Mouse (Mus musculus) monocyte, adult 2 months (primary cell): Measurements from ENCODE around the gene Sgsh.
"Not testable (repeated sequence)": the region's sequence is repeated elsewhere in the genome, so short reads cannot be mapped to it uniquely, and the experiment has no call there.

Source experiments
- DNase-seq, 2 experiments: peaks; one replicate each; pipeline ENCODE4 v3.0.0; 2022; ENCODE audit warnings: low spot score in 2 of 2, low read depth in 1 of 2

Gene Sgsh

DNA sequence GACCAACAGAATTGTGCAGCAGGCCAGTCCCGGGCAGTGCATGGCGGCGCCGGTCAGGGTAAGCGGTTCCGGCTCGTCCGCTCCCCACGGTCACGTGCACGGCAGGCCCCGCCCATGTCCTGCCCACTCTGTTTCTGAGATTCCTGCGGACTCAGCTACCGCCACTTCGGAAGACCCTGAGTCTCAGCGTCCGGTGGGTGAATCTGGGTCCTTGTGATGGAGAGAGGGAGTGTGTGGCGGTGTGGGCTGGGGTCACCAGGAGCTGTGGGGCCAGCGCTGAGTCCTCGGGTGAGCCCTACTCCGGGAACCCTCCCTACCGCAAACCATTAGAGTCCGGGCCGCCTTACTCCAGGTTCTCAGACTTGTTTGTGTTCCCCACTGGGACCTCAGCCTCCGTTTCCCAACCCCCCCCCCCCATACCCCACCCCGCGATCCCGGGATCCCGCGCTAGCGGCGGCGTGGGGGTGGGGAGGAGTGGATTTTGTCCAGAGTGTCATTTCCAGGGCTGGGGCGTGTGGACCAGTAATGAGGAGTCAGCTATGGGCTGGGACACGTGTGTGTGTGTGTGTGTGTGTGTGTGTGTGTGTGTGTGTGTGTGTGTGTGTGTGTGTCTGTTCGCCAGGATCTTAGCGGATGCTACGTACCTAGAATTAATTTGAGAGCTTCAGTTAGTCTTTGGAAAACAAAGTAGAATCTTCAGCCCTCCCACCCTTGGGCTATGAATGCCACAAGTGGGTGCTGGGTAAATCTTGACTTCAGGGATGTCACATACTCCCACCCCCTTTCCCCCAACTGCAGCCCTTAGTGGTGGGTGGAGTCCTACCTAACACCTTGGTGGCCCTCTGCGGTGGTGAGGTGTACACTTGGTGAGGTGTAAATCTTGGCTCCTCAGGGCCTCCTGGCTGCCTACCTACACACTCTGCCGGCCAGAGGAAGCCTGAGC lies at the start of gene Sgsh, which contains the start of gene Slc26a11:
Gene Sgsh (minus strand): TSS at position 94 of the 943 bp plus-strand sequence.
Gene Slc26a11 (plus strand): TSS at position 115 of the 943 bp plus-strand sequence.
- peak; percentile 42 to 76 for DNase-seq

DNA sequence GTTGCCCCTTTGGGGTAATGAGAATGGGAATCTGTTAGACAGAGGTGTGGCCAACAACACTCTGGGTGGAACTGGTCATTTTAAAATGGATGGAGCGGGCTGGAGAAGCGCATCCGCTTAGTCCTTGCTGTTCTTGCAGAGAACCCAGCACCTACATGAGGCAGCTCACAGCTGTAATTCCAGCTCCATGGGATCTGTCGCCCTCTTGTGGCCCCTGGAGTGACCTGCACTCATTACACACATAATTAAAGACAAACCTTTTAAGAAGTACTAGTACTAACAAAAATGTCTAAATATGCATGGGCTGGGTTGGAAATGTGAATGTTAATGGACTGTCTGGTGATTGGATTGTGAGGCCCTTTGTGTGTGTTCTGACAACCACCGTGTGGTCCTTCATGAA lies 49.3 kb upstream of the Sgsh start:
- peak in 1 of 2 experiments; percentile 25 for DNase-seq

DNA sequence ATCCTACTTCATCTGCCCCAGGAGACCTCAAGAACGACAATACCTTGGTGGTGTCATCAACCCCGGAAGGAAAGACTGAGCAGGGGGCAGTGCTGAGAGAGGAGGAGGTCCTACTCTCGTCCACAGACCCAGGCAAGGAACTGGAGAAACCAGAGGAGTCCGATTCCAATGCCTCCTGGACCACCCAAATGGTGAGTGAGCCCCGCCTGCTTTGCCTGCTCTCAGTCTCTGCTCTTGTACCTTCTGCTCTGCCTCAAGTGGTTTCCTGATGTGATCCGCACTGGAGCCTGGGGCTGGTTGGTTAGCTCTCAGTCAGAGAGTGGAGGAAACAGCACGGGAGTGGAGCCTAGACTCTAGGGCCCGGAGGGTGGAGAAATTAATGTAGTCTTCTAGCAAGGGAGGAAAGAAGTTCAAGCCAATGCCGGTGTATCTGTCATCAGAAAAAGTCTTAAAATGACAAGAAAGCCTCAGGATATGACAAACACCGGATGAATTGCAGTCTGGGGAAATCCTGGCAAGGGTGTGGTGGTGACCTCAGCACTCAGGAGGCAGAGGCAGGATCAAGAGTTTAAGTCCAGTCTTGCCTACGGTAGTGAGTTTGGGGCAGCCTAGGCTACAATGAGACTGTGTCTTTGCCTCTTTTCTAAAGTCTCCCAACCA lies 47.3 kb upstream of the Sgsh start:
- DNase-seq: no peak

DNA sequence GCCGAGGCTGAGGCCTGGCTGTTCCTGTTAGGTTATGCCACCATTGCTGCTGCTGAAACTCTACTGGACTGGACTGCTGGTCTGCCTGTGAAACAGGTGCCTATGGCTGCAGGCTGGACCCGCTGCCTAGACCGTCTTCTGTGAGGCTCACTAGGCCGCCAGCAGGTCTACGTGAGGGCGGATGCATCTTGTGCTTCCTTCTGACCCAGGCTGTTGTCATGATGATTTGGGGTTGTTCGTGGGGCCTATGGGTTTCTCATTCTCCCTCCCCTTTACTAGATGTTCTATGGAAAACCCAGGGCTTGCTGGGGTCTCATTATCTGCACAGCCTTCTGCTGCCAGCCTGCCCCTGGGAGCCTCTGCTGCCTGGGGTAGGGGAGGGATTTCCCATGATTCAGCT lies 41.1 kb upstream of the Sgsh start:
- DNase-seq: no peak

DNA sequence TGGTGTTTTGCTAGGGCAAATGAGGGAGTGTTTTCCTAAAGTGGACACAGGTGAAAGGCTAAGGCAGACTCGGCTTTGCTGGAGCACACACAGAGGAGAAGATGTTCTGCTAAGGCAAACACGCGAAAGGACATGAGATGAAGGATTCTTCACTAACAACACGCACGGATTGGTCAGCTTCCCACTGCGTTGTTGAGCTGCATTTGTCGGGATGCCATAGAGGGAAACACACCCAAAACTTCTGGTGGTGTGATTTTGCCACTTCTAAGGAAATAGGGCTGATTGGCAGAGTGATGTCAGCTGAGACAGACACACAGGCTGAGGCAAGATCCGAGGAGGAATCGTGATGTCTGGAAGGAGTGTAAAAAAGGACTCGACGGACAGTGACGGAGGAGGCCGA lies 40.6 kb upstream of the Sgsh start:
- DNase-seq: no peak

DNA sequence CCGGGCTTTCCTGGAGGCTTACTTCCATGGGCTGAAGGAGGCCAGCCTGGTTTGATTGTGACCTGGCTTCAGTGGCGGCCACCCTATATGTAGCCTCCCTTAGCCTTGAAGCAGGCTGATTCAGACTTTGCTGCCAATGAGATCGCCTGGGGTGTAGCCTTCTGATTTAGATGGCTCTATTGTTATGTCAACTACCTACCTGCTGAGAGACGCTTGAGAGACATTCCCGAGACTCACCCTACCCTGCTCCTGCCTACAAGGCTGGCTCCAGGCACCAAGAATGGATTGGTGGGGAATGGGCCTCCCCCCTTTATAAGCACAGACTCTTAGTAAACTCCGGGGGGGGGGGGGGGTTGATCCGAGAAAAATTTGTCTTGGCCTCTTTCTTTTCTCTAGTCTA lies 40.1 kb upstream of the Sgsh start:
- DNase-seq: no peak

DNA sequence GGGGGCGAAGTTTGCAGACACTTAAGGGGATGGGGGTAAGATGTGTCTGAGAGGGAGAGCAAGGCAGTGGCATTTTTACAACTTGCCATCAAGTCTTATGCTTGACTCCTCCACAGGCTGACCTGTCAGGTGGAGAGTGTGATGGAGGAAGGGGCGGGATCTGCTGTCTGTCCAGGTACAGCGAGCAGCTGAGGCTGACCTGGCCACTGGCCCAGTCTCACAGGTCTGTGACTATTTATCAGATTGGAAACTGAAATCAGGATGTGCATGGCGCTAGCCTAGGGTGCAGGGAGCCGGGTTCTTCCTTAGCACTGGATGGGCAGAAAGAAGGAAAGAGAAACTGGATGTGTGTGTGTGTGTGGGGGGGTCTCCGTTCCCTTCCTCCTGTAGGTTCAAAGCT lies 38.9 kb upstream of the Sgsh start:
- DNase-seq: no peak

DNA sequence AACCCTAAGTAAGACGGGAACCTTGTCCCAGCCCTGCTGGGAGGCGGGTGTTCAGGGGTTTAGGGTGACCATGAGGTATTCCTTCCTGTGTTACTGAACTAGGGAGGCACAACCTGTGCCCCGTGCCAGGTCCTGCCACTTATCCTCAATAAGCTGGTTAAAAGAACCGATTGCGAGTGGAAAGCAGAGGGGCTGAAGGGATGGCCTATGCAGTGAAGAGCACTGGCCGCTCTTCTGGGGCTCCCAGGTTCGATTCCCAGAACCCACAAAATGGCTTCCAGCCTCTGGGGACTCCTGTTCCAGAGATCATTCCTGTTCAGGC lies 38.1 kb upstream of the Sgsh start:
- DNase-seq: no peak

DNA sequence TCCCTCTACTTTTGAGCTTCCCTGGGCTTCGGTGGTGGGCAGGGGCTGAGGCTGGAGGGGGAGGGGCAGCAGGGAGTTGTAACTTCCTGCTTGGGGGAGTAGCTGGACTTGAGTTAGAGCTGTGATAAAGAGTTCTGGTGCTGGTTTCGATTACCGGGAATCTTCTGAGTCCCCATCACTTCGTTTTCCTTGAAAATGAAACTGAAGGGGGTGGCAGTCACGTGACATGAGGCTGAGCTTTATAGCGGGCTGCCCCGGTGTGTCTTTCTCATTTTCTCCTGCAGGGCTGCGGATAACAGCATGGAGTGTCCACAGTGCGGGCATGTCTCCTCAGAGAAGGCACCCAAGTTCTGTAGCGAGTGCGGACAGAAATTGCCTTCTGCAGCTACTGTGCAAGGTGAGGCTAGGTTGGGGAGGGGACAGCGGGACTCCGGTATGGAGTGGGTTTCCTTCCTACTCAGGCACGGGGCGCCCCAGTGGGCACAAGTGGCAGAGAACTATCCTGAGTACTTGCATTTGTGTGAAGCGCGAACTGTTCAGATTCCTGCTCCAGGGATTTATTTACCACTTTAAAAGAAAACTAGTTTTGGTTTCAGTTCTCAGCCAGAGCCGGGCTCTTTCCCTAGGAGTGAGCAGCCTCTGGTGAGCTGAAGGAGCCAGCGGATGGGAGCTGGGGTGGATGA lies 37.6 kb upstream of the Sgsh start, which contains the start of gene Rnf213:
Gene Rnf213 (plus strand): TSS at position 301 of the 683 bp plus-strand sequence.
- DNase-seq: peak; percentile 33 to 59

DNA sequence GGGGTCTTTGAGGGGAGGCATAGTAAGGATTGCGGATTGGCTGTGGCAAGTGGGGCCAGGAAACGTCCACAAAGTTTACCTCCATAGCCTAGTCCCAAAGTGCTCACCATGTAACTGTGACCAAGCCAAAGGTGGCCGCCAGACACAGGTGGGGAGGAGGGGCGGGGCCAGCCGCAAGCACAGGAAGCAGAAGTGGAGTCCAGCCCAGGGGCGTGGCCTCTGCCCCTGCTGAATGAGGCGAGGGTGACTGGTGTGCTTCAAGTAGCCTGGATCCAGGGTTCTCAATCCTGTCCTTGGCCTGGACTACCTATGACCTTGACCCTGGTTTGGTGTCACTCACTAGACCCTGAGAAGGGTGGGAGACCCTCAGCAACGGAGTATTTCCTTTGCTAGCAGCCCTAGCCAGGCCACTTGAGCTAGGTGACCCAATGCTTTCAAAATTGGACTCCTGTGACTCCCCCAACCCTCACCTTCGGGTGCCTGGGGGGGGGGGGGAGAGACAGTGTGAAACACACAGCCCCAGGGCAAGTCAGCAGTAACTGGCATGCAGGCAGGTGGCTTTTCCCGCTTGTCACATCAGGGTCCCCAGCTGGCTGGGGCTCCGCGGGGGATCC lies 36.8 kb upstream of the Sgsh start:
- DNase-seq: peak in 1 of 2 experiments; percentile 37

DNA sequence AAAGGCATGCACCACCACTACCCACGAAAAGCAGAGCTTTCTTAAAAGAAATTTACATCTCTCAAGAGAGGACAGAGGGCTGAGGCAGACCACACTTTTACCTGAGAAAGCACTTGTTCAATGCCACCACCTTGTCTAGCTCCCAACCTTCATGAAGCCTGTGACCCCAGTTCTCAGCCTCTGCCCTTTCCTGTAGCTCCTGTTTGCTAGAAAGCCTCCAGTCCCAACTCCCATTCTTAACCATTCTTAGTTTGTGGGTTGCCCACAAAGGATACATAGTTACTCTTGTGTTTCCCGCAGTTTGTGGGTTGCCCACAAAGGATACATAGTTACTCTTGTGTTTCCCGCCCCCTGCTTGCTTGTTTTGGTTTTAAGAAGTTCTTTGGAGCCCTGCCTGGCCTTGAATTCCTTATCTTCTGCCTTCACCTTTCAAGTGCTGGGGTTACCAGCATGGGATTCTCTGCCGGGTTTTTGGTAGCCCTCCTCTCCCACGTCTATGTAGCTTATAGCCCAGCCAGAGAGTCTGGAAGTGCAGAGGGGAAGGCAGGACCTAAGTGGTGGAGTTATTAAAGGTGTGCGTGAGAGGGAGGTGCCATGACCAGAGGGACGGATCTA lies 36.2 kb upstream of the Sgsh start:
- no peak for DNase-seq

DNA sequence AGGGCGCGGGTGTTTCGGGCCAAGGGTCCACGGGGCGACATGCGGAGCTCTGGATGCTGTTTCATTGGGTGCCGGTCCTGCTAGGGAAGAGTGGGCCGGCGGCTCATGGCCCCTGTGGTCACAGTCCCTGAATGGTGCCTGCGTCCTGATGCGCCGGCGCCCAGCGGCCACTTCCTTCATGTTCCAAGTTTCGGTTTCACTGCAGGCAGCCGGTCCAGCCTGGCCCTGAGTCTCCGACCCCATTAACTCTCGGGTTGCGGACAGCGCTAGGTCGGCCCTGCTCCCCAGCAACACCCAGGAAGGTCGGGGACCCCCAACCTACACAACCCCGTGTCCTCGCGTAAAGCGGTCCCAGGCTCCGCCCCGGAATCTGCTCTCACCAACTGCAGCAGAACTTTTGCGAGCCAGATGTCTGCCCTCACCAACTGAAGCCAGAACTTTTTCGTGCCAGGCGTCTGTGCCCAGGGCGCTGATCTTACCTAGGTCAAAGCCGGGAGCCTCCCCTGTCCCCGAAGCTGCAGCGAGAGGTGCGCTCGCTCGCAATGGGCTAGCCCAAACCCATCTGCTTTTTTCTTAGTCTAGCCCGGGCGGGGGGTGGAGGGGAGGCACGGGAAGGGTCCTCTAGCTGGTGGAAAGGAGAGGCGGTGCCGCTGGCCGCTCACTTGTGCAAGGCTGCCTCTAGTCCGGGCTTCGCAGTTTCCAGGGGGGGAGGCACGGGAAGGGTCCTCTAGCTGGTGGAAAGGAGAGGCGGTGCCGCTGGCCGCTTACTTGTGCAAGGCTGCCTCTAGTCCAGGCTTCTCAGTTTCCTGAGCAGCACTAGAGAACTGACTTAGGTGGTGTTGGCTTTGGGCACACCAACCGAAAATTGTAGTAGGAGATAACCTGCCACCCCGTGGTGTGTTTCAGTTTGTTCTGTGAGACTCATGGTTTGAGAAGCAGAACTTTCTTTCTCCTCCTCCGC lies 35.2 kb upstream of the Sgsh start:
- DNase-seq: peak; percentile 46 to 65

DNA sequence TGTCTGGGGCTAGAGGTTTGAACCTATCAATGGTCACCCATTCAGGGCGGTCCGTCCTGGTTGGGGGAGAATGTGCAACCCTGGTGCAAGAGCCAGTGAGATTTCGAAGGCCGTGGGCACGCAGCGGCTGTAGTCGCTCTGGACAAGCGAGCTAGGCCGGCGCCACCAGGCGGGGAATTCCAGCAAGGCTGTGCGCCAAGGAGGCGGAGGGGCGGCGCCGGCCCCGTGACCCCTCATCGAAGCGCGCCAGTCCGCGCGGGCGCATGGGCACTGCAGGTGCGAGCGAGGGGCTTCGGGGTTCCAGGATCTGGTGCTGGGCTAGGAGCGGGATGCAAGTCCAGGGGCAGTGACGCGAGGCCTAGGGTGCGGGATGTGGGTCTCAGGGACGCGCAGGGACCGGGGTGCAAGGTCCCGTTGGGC lies 34.5 kb upstream of the Sgsh start:
- peak in 1 of 2 experiments; percentile 64 for DNase-seq

DNA sequence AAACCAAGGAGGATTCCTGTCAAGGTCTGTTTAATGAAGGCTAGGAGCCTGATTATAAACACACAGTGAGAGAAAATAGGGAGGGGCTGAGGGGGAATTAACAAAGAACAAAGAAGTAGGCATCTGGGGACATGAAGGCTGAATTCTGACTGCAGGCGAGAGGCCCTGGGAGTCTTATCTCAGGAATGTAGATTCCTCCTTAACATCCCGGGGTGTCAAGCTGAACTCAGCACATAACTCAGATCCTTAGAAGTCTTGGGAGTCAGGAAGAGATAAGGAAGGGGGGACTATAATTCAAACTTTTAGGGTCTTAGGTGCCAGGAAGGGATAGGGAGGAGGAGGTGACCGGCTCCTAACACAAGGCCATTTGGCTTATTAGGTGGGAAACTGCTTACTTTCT lies 31.9 kb upstream of the Sgsh start:
- DNase-seq: not testable (repeated sequence)

DNA sequence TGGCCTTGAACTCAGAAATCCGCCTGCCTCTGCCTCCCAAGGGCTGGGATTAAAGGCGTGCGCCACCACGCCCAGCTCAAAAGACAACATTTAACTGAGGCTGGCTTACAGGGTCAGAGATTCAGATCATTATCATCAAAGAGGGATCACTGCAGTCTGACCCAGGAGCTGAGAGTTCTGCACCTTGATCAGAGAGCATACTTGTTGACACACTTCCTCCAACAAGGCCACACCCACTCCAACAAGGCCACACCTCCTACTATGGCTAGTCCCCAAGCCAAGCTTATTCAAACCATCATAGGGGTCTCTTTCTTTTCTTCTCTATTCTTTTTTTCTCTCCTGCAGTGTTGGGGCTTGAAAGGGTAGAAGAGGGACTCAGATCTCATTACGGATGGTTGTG lies 31.0 kb upstream of the Sgsh start:
- DNase-seq: no peak

DNA sequence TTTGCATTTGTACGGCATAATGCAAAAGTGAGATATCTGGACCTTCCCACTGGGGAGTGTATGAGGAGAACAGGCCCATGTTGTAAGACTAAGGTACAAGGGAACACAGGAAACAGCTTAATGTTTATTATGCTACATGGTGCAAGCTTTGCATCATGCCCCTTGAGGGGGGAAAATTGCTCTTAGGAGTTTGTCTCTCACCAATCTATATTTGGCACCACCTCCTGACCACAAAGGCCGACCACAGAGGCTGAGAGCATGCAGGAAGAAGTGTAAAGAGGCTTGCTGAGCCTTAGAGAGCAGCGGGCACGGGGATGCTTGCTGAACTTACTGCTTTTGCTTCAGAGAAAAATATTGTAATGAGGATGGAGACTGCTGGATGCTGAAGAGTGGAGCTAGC lies 29.6 kb upstream of the Sgsh start:
- DNase-seq: no peak

DNA sequence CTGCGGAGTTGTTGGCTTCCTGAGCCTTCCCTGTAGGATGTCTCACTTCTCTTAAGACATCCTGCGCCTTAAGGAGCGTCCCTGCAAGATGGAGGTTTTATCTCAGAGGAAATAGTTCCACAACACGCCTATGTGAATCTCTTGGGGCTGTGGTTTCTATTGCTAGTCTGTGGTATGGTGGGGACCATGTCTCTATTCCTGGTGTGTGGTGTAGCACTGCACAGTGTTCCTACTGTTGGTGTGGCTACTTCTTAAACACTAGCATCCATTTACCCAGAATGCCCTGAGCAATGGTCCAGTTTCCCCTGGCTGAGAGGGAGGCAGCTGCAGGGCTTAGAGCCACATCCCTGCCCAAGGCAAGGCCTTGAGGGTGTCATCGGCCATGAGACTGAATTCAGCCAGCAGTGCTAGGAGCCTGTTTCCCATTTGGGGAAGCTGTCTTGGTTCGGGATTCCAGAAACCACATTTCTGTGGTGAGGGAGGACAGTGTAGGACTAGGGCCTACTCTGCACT lies 27.1 kb upstream of the Sgsh start:
- DNase-seq: no peak

DNA sequence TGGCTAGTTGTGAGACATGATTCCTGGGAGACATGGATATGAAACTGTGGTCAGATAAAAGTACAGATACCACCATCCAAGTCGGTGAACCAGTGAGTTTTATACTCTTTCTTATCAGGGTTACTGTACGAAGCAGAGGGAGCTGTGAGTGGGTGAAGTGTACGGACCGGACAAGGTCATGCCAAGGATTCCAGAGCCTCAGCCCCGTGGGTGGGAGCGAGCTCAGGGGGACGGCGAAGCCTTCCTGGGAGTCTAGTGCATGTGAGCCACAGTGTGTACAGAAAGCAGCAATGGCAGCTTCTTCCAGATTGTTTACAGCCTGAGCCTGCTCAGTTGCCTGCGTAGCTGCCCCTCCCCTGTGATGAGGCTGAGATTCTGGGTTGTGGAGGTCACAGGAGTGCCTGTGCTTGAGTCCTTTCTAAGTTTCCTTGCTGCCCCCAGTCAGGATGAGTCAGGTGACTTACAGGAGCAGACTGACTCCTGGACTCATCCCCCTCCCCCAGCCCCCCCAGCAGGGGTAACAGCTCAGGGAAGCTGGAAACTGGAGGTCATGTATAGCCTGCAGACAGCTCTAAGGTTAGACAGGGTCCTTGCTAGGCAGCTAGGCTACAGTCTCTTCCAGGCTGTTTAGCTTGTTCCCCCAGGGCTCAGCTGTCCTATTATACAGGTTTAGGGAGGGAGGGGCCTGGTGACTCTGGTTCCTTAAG lies 26.4 kb upstream of the Sgsh start:
- no peak for DNase-seq

DNA sequence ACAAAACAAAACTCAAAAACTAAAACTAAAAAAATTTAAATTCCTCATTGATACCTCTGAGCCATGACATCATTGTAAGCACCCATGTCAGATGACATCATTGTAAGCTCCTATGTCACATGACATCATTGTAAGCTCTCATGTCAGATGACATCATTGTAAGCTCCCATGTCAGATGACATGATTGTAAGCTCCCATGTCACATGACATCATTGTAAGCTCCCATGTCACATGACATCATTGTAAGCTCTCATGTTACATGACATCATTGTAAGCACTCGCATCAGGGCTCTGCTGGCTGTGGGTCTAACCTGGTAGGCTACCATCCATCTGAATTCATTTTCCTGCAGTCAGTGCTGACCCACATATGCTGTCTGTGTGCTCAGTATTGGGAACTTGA lies 23.2 kb upstream of the Sgsh start:
- no peak for DNase-seq
